Mouse (Mus musculus): Measurements from ENCODE around the gene Fam120a.
A peak's percentile ranks its signal among the peaks of the same experiment; 100 is the strongest.

Fam120a gene

DNA sequence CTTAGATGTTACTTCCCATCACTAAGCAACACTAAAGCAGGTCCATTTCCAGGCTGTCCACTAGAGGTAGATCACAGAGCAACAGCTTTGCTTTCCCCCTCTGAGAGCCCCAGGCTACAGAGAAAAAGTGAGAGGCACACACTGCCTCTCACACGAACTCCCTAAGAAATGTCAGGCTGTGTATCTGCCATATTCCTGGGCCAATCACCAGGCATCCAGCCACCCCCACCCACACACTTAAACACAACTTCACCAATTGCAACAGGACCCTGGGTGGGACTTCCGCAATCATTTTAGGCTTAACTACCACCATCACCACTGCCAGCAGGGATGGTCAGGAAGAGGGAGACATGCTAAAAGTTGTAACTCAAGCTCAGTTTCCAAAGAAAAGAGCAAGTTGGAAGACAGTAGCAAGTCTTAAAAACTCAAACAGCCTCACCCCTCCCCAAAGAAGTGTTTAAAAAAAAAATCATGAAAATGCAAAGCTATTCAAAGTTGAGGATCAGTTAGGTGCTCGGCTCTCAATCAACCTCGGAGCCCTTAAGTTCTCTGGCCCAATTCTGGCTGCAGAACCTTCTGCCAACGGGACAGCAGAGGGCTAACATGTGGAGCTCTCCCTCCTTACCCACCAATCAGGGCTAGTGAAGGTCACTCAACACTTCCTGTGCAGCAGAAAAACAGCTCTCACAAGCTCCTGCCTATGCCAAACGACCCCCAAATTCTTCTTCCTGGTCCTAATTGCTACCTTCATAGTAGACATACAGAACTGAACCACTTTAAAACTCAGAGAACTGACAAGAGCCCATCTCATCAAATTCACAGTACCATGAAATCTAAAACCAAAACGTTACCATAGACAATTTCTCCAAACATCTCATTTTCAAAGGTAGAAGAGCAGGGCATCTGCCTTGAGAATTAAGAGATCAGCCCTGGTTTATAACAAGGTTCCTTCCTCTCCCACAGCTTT, 2.0 kb downstream of the Fam120a start:
- DNase-seq (ENCODE audit: low read depth, low spot score) = peak; percentile 78

DNA sequence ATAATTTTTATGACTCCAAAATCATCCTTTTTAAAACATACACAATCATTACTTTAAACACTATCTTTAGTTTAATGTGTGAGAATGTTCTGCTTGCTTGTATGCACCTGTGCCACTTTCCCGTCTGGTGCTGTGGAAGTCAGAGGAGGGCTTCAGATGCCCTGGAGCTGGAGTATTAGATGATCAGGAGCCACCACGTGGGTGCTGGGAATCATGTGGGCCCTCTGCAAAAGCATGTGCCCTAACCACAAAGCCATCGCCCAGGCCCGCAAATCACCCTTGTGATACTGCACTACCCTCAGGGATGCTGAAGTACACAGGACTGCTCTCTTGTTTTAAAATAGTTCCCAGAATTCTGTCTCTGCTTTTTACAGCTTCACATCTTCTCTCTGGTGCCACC, 3.0 kb downstream of the Fam120a start:
- no peak for DNase-seq (ENCODE audit: low read depth, low spot score)

DNA sequence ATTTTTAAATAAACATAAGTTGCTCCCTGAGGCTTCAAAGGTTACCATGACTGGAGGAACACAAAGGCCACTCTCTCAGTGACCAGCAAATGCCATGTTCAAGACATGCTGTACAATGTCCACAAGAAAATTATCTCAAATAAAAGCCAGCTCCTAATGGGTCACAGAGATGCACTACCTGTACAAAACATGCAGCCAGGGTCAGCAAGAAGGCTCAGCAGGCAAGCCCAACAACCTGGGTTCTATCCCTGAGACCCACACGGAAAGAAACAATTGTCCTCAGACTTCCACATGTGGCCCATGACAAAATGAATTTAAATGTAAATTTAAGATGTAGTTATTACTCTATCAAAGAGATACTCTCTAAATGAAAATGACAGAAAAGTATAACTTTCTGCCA, 4.7 kb downstream of the Fam120a start:
- DNase-seq (ENCODE audit: low read depth, low spot score) = no peak

DNA sequence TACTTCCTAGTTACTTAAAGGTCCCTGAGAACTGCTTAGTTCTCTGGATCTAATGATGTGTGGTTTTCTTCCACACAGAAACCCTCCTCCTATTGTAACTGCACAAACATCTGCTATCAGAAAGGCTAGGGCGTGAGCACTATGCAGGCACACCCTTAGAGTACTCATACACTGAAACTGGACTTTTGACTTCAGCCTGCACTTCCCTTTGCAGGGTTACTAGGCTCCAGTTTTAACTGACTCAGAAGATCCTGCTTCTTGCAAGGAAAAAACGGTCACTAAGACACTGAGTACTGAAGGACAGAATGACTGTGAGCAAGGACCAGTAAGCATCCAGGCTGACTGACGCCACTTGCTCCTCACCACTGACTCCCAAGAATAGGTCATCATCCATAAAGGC, 5.3 kb downstream of the Fam120a start:
- DNase-seq (ENCODE audit: low read depth, low spot score) = no peak

DNA sequence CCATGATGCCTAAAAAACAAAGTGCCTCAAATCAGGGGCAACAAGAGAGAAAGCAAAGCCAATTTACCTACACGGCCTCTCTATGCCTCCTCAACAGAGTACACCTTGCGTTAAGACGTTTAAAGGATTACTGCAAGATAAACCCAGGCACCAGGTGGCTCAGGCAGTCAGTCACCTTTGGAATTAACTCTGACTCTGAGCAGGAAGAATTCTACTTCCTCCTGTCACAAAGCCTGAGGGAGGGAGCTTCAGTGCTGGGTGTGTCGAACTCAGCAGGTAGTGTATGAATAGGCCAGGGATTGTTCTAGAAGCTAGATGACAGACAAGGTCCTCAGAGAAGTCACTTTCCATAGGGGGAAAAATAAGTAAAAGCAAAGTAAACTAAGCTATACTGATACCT, 9.2 kb downstream of the Fam120a start:
- no peak for DNase-seq (ENCODE audit: low read depth, low spot score)

DNA sequence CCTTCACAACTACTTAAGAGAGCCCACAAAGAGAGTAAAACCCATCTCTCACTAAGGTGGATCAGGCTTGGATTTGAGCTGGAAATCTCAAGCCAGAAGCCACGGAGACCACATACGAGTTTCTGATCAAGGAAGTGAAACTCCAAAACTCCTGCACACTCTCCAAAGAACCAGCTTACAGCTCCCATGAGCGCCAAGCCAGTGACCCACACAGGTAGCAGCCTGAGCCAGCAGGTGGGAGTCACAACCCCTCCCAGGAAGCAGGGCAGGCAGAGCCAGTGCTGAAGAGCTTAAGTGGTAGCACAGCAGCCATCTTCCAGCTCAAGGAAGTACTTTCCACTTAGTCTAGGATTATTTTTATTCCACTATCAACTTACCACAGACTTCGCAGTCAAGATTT, 13.0 kb downstream of the Fam120a start:
- no peak for DNase-seq (ENCODE audit: low read depth, low spot score)

DNA sequence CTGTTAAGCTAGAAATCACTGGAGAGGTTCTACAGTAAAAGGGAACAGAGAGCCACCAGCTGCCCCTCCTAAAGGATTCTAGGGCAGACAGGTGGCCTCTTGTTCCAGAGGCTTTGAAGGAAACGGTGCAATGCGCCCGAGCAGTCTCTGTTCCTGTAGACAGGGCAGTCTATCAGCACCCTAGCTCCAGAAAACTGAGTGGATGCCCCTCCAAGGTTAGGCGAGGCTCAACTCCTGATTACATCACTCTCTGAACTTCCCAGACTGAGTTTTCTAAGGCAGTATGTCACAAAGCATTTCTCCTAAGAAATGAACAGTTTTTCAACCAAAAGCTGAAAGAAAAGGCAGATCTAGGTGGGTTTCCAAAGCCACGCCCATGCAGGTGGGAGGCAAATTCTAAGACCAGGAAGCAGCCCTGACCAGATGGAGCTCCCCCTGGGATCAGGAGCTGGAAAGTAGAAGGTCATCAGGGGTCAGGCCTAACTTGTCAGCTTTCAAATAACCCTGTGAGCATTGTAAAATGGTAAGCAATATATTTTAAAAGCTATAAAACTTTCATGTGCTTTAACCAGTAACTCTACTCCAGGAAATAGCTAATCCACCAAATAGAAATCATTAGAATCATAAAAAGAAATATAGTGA, 17.1 kb downstream of the Fam120a start:
- DNase-seq (ENCODE audit: low read depth, low spot score) = no peak

DNA sequence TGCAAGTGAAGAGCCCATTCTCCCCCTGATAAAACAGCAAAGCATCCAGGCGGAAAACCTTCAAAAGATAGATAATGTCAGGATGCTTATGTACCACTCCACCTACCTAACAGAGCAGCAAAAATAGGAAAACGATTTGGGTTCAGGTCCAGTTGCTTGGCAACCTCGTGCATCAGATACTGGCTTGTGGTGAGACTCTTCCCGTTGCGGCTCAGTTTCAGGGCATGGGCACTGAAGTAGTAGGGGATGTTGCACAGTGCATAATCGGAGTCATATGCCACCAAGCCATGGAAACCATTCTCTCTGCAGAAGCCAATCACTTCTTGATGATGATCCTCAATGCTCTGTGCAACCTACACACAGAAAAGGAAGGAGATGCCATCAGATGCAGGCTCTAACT, 18.9 kb downstream of the Fam120a start:
- DNase-seq (ENCODE audit: low read depth, low spot score) = no peak

DNA sequence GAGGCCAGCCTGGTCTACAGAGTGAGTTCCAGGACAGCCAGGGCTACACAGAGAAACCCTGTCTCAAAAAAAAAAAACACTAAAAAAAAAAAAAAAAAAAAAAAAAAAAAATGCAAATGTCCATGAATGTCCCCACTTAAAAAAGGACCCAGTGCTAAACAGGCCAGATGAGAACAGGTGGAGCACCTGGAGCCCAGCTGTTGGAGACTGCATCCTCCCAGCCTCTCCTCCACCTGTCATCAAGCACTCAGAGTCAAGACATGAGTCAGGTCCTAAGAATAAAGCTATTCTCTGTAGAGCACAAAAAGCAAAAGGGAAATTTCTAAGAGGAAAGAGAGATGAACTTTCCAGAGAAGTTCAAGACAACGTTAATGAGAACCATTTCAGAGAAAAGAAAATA, 23.2 kb downstream of the Fam120a start:
- no peak for DNase-seq (ENCODE audit: low read depth, low spot score)

DNA sequence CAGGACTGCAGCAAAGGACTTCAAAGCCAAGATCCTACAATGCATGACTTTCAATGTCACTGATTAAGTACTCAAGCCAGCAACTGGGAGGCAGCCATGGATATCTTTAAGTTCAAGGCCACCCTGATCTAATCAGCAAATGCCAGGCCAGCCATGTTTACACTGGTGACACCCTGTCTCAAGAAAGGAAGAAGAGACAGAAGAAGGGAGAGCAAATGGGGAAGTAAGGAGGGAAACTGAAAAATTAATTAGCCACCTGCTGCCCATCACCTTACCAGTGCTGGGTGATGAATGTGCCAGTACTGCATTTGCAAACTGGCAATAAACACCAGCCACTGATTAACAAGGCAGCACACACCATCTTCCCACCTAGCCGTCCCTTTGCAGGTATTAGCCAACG, 25.3 kb downstream of the Fam120a start:
- DNase-seq (ENCODE audit: low read depth, low spot score) = no peak

DNA sequence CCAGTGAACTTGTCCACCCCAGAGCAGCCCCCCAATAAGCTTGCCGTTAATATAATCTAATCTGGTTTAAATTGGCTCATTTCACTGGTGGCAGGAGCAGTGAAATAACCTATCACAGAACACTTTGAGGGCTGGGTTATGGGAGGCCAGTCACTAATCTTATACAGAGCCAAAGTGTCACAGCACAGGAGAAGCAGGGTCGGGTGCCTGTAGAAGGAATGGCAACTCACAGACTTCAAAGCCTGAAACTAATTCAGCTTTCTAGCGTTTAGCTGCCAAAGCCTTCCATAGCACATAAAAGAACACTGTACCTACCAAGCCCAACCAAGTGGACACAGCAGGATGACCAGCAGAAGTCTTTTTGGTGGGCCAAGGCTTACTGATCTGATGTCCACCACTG, 26.0 kb downstream of the Fam120a start:
- DNase-seq (ENCODE audit: low read depth, low spot score) = no peak

DNA sequence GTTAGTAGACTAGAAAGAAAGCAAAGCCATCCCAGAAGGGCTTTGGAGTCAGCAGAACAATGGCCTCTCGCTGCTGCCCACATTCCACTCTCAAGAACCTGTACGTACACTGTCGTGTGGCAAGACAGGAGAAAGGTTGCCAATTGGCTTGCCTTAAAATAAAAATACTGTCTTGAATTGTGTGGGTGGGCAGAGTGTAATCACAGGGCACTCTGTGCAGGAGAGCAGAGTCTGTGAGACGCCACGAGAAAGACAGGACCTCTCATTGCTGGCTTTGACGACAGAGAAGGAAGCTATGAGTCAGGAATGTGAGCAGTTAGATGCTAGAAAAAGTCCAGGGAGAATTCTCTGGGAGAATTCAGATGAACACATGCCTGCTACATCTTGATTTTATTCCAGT, 33.2 kb downstream of the Fam120a start:
- DNase-seq (ENCODE audit: low read depth, low spot score) = no peak

DNA sequence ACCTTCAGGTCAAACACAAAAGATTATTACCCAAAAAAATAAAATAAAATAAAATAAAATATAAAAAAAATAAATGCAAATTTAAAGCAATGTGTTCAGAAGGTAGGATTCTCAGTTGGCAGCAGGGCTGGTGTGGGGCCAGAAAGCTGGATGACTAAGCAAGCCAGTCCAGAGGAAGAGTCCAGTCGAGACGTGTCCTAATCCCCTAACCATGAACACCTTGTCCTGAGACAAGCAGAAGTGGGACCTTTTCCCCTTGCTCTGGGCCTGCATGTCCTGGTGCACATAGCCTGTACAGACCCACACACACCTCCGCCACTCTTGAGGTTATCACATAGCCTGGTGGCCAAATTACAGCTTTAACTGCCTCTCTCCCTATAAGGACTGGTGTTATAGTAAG, 35.1 kb downstream of the Fam120a start:
- no peak for DNase-seq (ENCODE audit: low read depth, low spot score)

DNA sequence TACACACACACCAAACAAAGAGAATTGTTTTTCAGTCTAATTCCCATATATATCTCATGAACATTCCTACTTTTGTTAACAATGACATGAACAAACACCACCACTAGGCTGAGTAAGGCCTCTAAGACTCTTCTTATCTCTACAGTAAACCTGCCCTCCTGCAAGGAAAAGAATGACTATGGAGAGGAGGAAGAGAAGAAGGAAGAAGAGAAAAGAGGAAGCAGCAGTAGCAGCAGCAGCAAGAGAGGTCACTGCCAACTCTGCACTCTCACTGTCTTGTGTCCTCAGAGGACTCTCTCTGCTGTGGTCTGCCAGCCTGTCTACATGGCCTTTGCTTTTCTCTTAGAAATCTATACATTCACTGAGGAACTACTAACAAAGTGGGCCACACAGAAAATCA, 36.1 kb downstream of the Fam120a start:
- no peak for DNase-seq (ENCODE audit: low read depth, low spot score)

DNA sequence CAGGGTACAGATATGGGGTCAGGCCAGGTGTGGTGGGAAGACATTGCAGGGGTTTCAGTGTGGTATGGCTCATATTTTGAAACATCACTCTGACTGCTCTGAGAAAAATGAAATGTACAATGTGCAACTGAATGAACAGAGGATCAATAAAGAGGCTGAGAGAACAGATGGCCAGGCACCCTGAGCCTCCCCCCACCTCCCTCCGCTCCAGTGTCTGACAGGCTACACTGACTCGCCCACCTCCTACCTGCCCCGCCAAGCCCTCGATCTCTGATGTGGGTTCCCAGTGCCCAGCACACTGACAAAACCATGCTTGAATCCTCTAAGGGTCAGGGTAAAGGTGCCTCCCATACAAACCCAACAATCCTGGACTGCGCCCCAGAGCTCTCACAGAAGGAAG, 36.6 kb downstream of the Fam120a start:
- no peak for DNase-seq (ENCODE audit: low read depth, low spot score)

DNA sequence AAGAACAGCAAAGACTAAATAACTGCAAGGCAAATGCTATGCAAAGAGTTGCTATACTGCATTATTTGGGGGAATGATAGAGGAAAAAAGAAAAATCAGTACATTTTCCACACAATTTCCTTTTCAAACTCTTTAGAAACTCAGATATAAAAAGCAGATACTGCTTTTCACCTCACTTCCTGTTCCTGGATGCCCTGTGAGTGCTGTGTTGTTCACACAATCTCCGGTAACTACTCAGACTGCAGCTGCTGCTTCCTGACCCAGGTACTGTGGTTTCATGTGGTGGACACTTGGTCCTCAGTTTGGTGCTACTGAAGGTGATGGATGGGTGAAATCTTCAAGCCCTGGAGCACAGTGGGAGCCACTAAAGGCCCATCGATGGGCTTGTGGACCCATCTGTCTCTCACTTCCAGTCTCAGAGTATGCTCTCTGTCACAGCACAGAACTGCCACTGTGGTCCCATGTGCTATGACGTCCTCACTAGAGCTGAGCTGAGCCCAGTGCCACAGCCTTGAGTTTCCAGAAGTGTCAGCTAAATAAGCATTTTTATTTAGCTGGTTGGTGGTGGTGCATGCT, 38.2 kb downstream of the Fam120a start:
- no peak for DNase-seq (ENCODE audit: low read depth, low spot score)

DNA sequence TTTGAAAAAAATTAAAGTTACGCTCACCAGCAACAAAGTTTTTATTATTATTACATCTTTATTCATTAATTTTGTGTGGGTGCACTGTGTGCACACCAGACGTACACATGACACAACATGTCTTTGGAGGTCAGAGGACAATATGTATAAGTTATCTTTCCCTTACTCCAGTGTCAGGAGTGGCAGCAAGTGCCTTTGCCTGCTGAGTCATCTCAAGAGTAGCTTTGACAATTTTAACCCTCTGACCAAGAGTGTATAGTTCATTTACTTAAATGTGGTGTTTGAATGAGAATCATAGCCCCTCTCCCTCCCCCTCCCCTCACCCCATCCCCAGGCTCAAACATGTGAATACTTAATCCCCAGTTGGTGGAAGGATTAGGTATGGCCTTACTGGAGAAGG, 40.2 kb downstream of the Fam120a start:
- DNase-seq (ENCODE audit: low read depth, low spot score) = no peak

DNA sequence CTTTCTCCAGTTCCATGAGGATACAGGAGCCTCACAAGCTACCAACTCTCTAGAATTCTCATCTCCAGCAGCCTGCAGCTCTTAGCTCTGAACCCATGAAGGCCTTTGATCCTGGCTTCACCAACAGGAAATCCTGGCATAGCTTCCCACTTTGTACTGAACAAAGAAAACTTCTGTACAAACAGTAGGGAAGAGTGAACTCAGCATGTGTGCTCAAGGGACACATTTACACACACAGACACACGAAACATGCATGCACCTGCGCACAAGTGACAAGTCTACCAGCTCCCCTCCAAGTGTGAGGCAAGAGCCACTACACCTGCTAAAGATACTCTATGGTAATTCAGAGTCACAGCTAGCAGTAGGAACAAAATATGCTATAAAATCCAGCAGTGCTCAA, 45.1 kb downstream of the Fam120a start:
- no peak for DNase-seq (ENCODE audit: low read depth, low spot score)

DNA sequence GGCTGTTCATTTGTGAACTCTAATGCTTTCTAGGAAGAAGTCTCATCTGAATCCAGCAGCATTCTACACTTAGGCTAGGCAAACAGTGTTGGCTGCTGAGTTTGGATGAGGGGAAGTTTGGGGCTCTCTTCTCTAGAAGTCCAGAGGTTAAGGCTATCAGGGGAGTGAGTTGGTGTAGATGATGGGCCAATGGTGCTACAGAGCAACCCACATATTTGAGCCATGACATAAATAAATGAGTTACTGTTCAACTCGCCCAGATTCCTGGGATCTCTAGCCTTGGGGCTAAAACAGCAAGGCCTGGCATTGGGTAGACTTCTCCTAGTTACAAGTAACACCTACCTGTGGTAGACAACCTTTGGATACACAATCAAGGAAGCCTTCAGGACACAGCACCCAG, 46.6 kb downstream of the Fam120a start:
- no peak for DNase-seq (ENCODE audit: low read depth, low spot score)

DNA sequence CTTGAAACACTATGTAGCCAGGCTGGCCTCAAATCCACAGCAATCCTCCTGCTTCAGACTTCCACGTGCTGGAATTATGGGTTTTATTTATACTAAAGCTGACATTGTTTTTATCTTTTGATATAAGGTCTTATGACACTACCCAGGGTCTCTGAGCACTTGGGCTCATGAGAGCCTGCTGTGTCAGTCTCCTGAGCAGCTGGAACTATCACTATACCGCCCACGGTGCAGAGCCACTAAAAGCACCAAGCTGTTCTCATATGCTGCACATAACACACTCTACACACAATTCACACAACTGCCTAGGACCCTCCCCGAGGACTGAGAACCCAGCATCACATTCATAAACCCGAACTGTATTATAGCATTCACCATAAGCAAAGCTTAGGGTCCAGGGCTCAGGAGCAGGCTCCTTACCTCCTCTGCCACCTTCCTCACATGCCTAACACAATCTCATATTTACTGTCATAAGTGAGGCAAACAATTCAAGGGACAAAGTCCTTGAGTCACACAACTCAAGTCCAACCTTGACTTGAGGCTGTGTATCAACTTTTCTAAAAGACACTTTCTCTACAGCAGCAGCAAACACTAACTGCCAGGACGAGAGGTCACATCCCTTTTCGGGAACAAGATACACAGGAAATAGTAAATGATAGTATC, 47.9 kb downstream of the Fam120a start:
- DNase-seq (ENCODE audit: low read depth, low spot score) = no peak

DNA sequence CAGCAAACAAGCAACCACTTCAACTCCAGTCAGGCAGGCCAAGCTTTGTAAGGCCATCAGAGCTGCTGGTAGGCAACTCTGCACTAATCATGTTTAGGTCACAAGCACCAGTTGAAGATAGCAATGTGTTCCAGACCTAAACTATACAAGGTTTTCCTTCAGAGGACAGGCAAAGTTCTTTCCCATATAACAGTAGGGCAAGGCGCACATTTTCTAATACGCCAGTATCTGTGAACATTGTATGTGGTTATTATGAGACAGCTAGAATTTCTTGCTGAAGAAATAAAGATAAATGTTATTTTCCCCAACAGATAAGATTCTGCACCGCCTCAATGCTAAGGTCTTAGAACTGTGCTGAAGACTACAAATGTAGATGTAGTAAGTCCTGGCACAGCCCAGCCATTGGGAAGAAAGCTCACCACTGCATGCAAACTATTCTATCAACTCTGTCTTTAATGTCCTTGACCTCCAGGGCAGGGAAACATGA, 50.7 kb downstream of the Fam120a start:
- no peak for DNase-seq (ENCODE audit: low read depth, low spot score)

DNA sequence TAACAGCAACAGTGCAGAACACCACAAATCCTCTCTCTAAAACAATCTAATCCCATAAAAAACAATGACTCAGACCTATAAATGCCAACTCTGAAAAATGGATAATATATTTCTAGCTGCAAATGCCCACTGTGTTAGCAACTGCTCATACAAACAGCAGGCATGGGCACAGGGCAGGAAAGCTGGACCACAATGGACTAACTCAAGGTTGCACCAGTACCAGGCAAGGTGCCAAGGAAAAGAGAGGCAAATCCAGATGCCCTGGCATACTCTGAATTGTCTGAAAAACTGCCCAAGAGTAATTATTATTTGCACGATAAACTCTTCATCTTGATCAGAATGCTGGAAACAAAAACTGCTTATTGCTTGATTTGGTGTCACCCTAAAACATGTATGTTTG, 54.1 kb downstream of the Fam120a start:
- DNase-seq (ENCODE audit: low read depth, low spot score) = no peak

All from skeletal muscle tissue, adult 2 months (tissue).